Mouse (Mus musculus) thymus, adult 2 months (tissue): ENCODE measurements around the gene Carmil1.

Source experiments
- CTCF ChIP-seq: fragments of 200-500 bp; IDR thresholded peaks from 2 replicates; pipeline ENCODE4 v1.5.1; 2012; ENCODE audit warnings: mild to moderate bottlenecking, control low read depth, low read length, moderate library complexity, borderline replicate concordance; ENCODE audit not compliant: control insufficient read depth, poor library complexity, insufficient read depth; ENCODE audit errors: extremely low read depth
- POLR2A ChIP-seq: fragments of 200-500 bp; IDR thresholded peaks from 2 replicates; pipeline ENCODE4 v1.6.1; 2012; ENCODE audit warnings: mild to moderate bottlenecking, low read length, control low read depth, moderate library complexity; ENCODE audit not compliant: control insufficient read depth, poor library complexity, insufficient read depth; ENCODE audit errors: extremely low read depth

- no peak for TF ChIP-seq POLR2A
- no peak for TF ChIP-seq CTCF
Measured at GRCm38 (mm10) chr13:24297252-24297651, 16.7 kb upstream of the Carmil1 start.
